Mouse (Mus musculus): ENCODE results near the gene Snca.
"Not testable (repeated sequence)": the region's sequence is repeated elsewhere in the genome, so short reads cannot be mapped to it uniquely, and the experiment has no call there.

Snca gene

DNA sequence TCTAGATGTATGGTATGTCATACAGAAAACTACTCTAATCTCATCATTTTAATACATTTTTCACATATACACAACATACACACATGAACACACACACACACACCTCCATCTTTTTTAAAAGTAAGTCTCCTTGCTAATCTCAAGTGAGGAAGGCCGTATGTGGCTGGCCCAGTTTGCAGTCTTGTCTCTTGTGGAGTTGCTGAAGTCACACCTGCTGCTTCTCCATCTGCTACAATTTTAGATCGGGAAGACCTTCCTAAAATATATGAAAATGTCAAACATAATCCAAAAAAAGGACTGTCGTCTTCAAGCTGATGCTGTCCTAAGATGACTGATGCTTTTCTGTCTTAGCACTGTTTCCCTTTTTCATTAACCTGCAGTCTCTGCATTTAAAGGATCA is 112.1 kb downstream of the Snca start:
- in situ Hi-C loops (cut with MboI, MseI), result no loop called here

DNA sequence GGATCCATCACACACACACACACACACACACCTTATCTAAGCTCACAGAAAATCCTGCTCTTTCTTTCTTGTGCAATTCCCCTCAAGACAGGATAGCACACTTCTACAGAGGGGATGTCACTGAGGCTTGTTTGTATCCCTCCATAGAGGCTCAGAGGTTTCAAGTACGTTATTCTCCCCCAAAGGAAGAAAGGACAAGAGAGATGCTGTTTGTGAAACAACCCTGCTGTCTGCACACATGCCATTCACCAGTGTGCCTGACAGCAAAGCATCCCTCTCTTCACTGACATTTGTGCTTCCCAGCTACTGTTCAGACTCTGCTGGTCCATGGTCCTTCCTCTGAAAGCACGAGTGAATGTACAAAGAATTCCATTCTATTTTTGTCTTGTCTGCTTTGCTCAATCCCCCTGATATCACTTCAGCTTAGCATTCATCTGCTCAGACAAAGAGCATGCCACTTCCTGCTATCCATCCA is 119.6 kb downstream of the Snca start:
- in situ Hi-C loops (cut with MboI, MseI), result no loop called here

DNA sequence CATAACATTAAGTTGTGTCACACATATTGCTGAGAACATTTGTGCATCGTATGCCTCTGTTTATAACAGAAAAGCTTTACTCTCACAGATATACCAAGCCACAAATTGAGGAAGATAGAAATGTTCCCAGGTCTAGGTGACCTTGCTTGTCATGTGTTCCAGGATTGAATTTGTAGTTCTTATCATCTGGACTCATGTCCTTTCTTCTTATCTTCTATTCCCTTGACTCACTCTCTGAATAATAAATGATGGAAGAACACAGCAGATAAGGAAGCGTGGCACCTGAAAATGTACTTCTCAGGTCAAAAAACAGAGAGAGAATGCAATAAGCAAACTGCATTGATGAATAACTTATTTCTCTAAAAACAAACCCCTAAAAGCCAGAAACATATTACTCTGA is 131.6 kb downstream of the Snca start:
- in situ Hi-C loops (cut with MboI, MseI), result no loop called here

DNA sequence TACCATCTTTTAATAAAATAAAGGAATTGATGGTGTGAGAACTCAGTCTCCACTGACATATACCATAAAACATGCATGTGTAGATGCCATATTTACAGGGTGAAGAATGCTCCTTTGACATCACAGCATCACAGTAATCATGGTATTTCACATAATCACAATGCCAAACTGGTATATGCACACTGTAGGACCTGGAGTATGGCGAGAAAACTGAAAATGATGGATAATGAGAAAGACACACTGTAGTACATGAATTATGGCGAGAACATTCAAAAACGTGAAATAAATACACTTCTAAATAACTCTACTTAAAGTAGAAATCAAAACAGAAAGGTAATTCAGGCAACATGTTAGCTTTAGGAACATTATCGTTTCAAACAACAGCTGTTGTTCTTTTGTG is 142.6 kb downstream of the Snca start:
- in situ Hi-C loops (cut with MboI, MseI), result not testable (repeated sequence)

DNA sequence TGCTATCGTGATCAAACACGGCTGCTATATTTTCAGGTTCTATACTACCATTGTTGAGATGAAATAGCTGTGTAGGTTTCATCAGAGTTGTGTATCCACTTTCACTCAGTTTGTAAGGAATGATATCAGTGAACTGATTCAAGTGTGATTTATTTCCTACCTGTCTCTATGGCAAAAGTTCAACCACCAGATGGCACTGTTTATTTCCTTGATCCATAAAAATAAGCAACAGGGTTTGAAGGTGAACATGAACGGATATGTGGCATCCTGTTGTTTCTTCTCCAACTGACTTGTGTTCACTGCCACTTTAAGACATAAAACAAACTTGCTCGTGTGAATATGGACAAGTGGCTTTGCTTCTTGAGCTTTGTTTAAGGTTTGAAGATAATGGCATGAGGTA is 147.4 kb downstream of the Snca start:
- in situ Hi-C loops (cut with MboI, MseI), result loop anchor here (5.0 kb wide), 1 partner anchor 265 kb away; no protein-coding TSS in a partner anchor
